Mouse (Mus musculus): ENCODE measurements around the gene Ctdspl. TPM values are rescaled to one million over a fixed set of nuclear protein-coding genes. Genes with fewer than 3 reads are reported as not detected.

The Ctdspl gene
- total RNA-seq, 2 experiments from 2014 or later = 0.38 to 4.2 TPM

GRCm38 (mm10) chr9:118943941-118944340 is 17.7 kb downstream of the Ctdspl start:
- ATAC-seq (replicated peaks; ENCODE audit: low FRiP score, poor library complexity, severe bottlenecking) = no peak

- ATAC-seq (replicated peaks; ENCODE audit: low FRiP score, poor library complexity, severe bottlenecking) = no peak
These were observed 18.1 kb downstream of the Ctdspl start for GRCm38 (mm10) chr9:118944388-118944787.

- no peak for ATAC-seq (replicated peaks; ENCODE audit: low FRiP score, poor library complexity, severe bottlenecking)
These were observed 22.2 kb downstream of the Ctdspl start for GRCm38 (mm10) chr9:118948486-118948885.

GRCm38 (mm10) chr9:118949124-118949523 is 22.9 kb downstream of the Ctdspl start:
- ATAC-seq (replicated peaks; ENCODE audit: low FRiP score, poor library complexity, severe bottlenecking) = no peak

GRCm38 (mm10) chr9:118949654-118950053 is 23.4 kb downstream of the Ctdspl start:
- ATAC-seq (replicated peaks; ENCODE audit: low FRiP score, poor library complexity, severe bottlenecking) = no peak

GRCm38 (mm10) chr9:118950061-118950460 is 23.8 kb downstream of the Ctdspl start:
- no peak for ATAC-seq (replicated peaks; ENCODE audit: low FRiP score, poor library complexity, severe bottlenecking)

GRCm38 (mm10) chr9:118950751-118951150 is 24.5 kb downstream of the Ctdspl start:
- ATAC-seq (replicated peaks; ENCODE audit: low FRiP score, poor library complexity, severe bottlenecking) = no peak

GRCm38 (mm10) chr9:118951381-118951780 is 25.1 kb downstream of the Ctdspl start:
- no peak for ATAC-seq (replicated peaks; ENCODE audit: low FRiP score, poor library complexity, severe bottlenecking)

- ATAC-seq (replicated peaks; ENCODE audit: low FRiP score, poor library complexity, severe bottlenecking) = no peak
These were observed 25.9 kb downstream of the Ctdspl start for GRCm38 (mm10) chr9:118952180-118952579.

GRCm38 (mm10) chr9:118953465-118954194 is 27.4 kb downstream of the Ctdspl start:
- no peak for ATAC-seq (replicated peaks; ENCODE audit: low FRiP score, poor library complexity, severe bottlenecking)

GRCm38 (mm10) chr9:118958802-118959201 is 32.5 kb downstream of the Ctdspl start:
- ATAC-seq (replicated peaks; ENCODE audit: low FRiP score, poor library complexity, severe bottlenecking) = no peak

GRCm38 (mm10) chr9:118960415-118961091 is 34.3 kb downstream of the Ctdspl start:
- no peak for ATAC-seq (replicated peaks; ENCODE audit: low FRiP score, poor library complexity, severe bottlenecking)

- no peak for ATAC-seq (replicated peaks; ENCODE audit: low FRiP score, poor library complexity, severe bottlenecking)
These were observed 36.9 kb downstream of the Ctdspl start for GRCm38 (mm10) chr9:118963149-118963548.

GRCm38 (mm10) chr9:118964263-118965034 is 38.2 kb downstream of the Ctdspl start:
- ATAC-seq (replicated peaks; ENCODE audit: low FRiP score, poor library complexity, severe bottlenecking) = no peak

GRCm38 (mm10) chr9:118969810-118970209 is 43.6 kb downstream of the Ctdspl start:
- ATAC-seq (replicated peaks; ENCODE audit: low FRiP score, poor library complexity, severe bottlenecking) = no peak

GRCm38 (mm10) chr9:118973028-118973427 is 46.8 kb downstream of the Ctdspl start:
- no peak for ATAC-seq (replicated peaks; ENCODE audit: low FRiP score, poor library complexity, severe bottlenecking)

GRCm38 (mm10) chr9:118973566-118973965 is 47.3 kb downstream of the Ctdspl start:
- no peak for ATAC-seq (replicated peaks; ENCODE audit: low FRiP score, poor library complexity, severe bottlenecking)

GRCm38 (mm10) chr9:118974148-118974547 is 47.9 kb downstream of the Ctdspl start:
- ATAC-seq (replicated peaks; ENCODE audit: low FRiP score, poor library complexity, severe bottlenecking) = no peak

GRCm38 (mm10) chr9:118975211-118975671 is 49.0 kb downstream of the Ctdspl start:
- no peak for ATAC-seq (replicated peaks; ENCODE audit: low FRiP score, poor library complexity, severe bottlenecking)

GRCm38 (mm10) chr9:118975758-118976157 is 49.5 kb downstream of the Ctdspl start:
- no peak for ATAC-seq (replicated peaks; ENCODE audit: low FRiP score, poor library complexity, severe bottlenecking)

Data from erythroid progenitor cell, adult 5-6 weeks (primary cell).